In genomic region chr9:70141885-70142326, GRCm38 (mm10) we compare ENCODE assay signal across 7 mouse cellular contexts. TPM values are rescaled to one million over a fixed set of nuclear protein-coding genes. Genes with fewer than 3 reads are reported as not detected.
DNase-seq lines count a peak whose midpoint lies in the region; TF ChIP-seq lines count a peak whose summit lies in the region.

No protein-coding gene starts in this region.

- intact Hi-C loops in left cerebral cortex, adult 2 months (cut with DNase I): loop anchor here (2.0 to 5.0 kb wide), 5 partner anchors 29 to 225 kb away; partner anchors contain the start of gene Myo1e
- intact Hi-C loops in left cerebral cortex, postnatal 4 days (cut with DNase I): no loop called here

- H3K4me1 ChIP-seq in embryonic fibroblast, embryonic 13.5 days (ENCODE audit: control insufficient read depth, insufficient read depth, low read length): peaks cover 3% of the 10 kb centered on the region
- H3K4me1 ChIP-seq in olfactory bulb, adult 2 months (ENCODE audit: control insufficient read depth, insufficient read depth, low read length): peaks cover 17% of the 10 kb centered on the region

- WGBS in olfactory bulb, adult 2 months: 4% methylated on average over 11 of the region's 11 CpGs

- peak; percentile 23 to 54 for DNase-seq in left cerebral cortex, adult 2 months (ENCODE audit: extremely low spot score in 1 of 2, low spot score in 2 of 2)
- no peak for DNase-seq in left cerebral cortex, postnatal 4 days
- DNase-seq in left cerebral cortex, adult 8-10 months (ENCODE audit: low spot score in 2 of 2): peak; percentile 37 to 40
- no peak for DNase-seq in adrenal gland, postnatal 14 days
- DNase-seq in adrenal gland, adult 2 months: no peak

- no peak for TF ChIP-seq POLR2A in embryonic fibroblast, embryonic 13.5 days (IDR thresholded peaks at IDR 0.05; ENCODE audit: low read depth, low read length)
- no peak for TF ChIP-seq POLR2A in olfactory bulb, adult 2 months (IDR thresholded peaks at IDR 0.05; ENCODE audit: insufficient read depth, low read depth, low read length)

- peak overlapping the region; percentile 64 for H3K4me3 ChIP-seq in left cerebral cortex, adult 2 months
- peak overlapping the region; percentile 41 for H3K4me3 ChIP-seq in embryonic fibroblast, embryonic 13.5 days (ENCODE audit: insufficient read depth, low read length)
- peak overlapping the region; percentile 72 for H3K4me3 ChIP-seq in olfactory bulb, adult 2 months (ENCODE audit: insufficient read depth, low read depth, low read length)

- H3K27ac ChIP-seq in left cerebral cortex, adult 2 months: peak overlapping the region; percentile 93
- H3K27ac ChIP-seq in embryonic fibroblast, embryonic 13.5 days (ENCODE audit: insufficient read depth, low read length): no peak overlapping the region
- peak overlapping the region; percentile 77 for H3K27ac ChIP-seq in olfactory bulb, adult 2 months (ENCODE audit: insufficient read depth, low read depth, low read length)

- TF ChIP-seq CTCF in left cerebral cortex, adult 2 months (IDR thresholded peaks at IDR 0.05): no peak
- TF ChIP-seq CTCF in embryonic fibroblast, embryonic 13.5 days (IDR thresholded peaks at IDR 0.05; ENCODE audit: borderline replicate concordance, insufficient read depth, low read length): no peak
- TF ChIP-seq CTCF in olfactory bulb, adult 2 months (IDR thresholded peaks at IDR 0.05; ENCODE audit: insufficient read depth, low read depth, low read length): no peak

RNA-seq across cellular contexts. Expression of gene Fam81a, which starts 0.5 kb away (rescaled TPM):
- total RNA-seq in left cerebral cortex, adult 2 months (2021): 100 to 1,000 TPM; 190 to 198 TPM
- 10 to 100 TPM; 61.8 to 65.9 TPM for total RNA-seq in left cerebral cortex, postnatal 4 days (2021)
- polyA plus RNA-seq in embryonic fibroblast, embryonic 13.5 days (2011; ENCODE audit: insufficient read length, low read depth, missing spikeins): 1.7 and 2.5 TPM in 2 replicates
- 100 to 1,000 TPM; 144 to 155 (median 151) TPM for total RNA-seq in left cerebral cortex, adult 8-10 months (2022)
- 137 TPM in 1 of 2 replicates, not detected in the other for polyA plus RNA-seq in olfactory bulb, adult 2 months (2012; ENCODE audit: insufficient read depth, insufficient read length, low replicate concordance, missing spikeins)
- 3.4 and 3.5 TPM in 2 replicates for total RNA-seq in adrenal gland, postnatal 14 days (2021)
- total RNA-seq in adrenal gland, adult 2 months (2021): 1 to 10 TPM; 2.0 to 4.3 TPM
- 0.30 and 0.48 TPM in 2 replicates for polyA plus RNA-seq in adrenal gland, adult 2 months (2012; rRNA removed)

Comparison
In these comparisons a context has a peak if more than half of its experiments do, and no peak if none do; other contexts are left out.
1. DNase-seq: peak in left cerebral cortex, adult 2 months (2 of 2) and left cerebral cortex, adult 8-10 months (2 of 2); none in left cerebral cortex, postnatal 4 days (single experiment), adrenal gland, postnatal 14 days (single experiment) and adrenal gland, adult 2 months (single experiment).
2. RNA of gene Fam81a, which starts 0.5 kb away (total RNA-seq): 190 to 198 TPM in left cerebral cortex, adult 2 months, 144 to 155 TPM in left cerebral cortex, adult 8-10 months and 61.8 to 65.9 TPM in left cerebral cortex, postnatal 4 days; 2.0 to 4.3 TPM in adrenal gland, adult 2 months and 3.4 to 3.5 TPM in adrenal gland, postnatal 14 days; every median in the first group is over 10 times any median in the second.
3. Peak in every context shown above with its lines, with median percentiles within 50 percentile points of each other: H3K4me3 ChIP-seq.